Mouse (Mus musculus) limb, embryonic 11.5 days (tissue): ENCODE measurements at regions not wholly inside any gene's neighbourhood (a gene's known extent, or its start where the extent isn't known, plus 50 kb on each side); places are given as distances from the start of the nearest gene placed in this dataset.

Experiments used
- ATAC-seq: fragments of 200-750 bp; cut with Nextera tagmentation; 2 replicates; pipeline ENCODE4 v1.8.0; 2017; ENCODE audit warnings: low read depth; ENCODE audit not compliant: insufficient number of reproducible peaks, low FRiP score, low TSS enrichment
- DNase-seq: peaks from one replicate; pipeline ENCODE4 v3.0.0-alpha.2; 2015; ENCODE audit warnings: low spot score
- H3K27ac ChIP-seq: fragments of 300-500 bp; sonication (generic); replicated peaks from 2 replicates; pipeline ENCODE4 v1.5.1; 2014; ENCODE audit warnings: low read depth, mild to moderate bottlenecking, low read length
- H3K27me3 ChIP-seq: fragments of 300-500 bp; sonication (generic); 2 replicates; pipeline ENCODE4 v1.6.1; 2014; ENCODE audit warnings: mild to moderate bottlenecking, low read length, mixed read lengths; ENCODE audit not compliant: control insufficient read depth, insufficient read depth
- H3K36me3 ChIP-seq: fragments of 300-500 bp; sonication (generic); 2 replicates; pipeline ENCODE4 v1.6.1; 2014; ENCODE audit warnings: mild to moderate bottlenecking, low read length, moderate library complexity, mixed read lengths; ENCODE audit not compliant: control insufficient read depth, insufficient read depth
- H3K4me1 ChIP-seq: fragments of 300-500 bp; sonication (generic); 2 replicates; pipeline ENCODE4 v1.6.1; 2014; ENCODE audit warnings: low read length, mixed read lengths; ENCODE audit not compliant: control insufficient read depth, insufficient read depth
- H3K4me2 ChIP-seq: fragments of 300-500 bp; sonication (generic); 2 replicates; pipeline ENCODE4 v1.6.1; 2014; ENCODE audit warnings: low read depth, mild to moderate bottlenecking, moderate library complexity; ENCODE audit not compliant: severe bottlenecking
- H3K4me3 ChIP-seq: fragments of 300-500 bp; sonication (generic); 2 replicates; pipeline ENCODE4 v1.5.1; 2014; ENCODE audit warnings: low read depth, low read length
- H3K9ac ChIP-seq: fragments of 300-500 bp; sonication (generic); 2 replicates; pipeline ENCODE4 v1.6.1; 2014; ENCODE audit warnings: mild to moderate bottlenecking, low read length
- H3K9me3 ChIP-seq: fragments of 300-500 bp; sonication (generic); 2 replicates; pipeline ENCODE4 v1.6.1; 2016; ENCODE audit warnings: low read length; ENCODE audit not compliant: control insufficient read depth
- whole genome bisulfite sequencing: fragments of 180-500 bp; shearing (Covaris S2); extraction: QIAGEN DNeasy Blood & Tissue Kit; methylation state at CpG from one replicate; pipeline ENCODE4 v1.1.7; 2014; 5-methylcytosine and 5-hydroxymethylcytosine counted together

- DNase-seq = no peak
- Histone ChIP-seq H3K36me3 (no peaks in the 10 kb centered on the region), H3K27ac (no peak overlapping the region), H3K4me3 (no peak overlapping the region), H3K4me2 (no peak overlapping the region), H3K9ac (no peak overlapping the region), H3K27me3 (no peaks in the 10 kb centered on the region), H3K4me1 (no peaks in the 10 kb centered on the region), H3K9me3 (no peaks in the 10 kb centered on the region)
- ATAC-seq = no peak
- 86% methylated on average over 1 of the region's 1 CpGs for WGBS
These were observed 899.4 kb downstream of the Trhde start for GRCm38 (mm10) chr10:113902744-113903143.

GRCm38 (mm10) chr10:113874419-113875161 is 927.5 kb downstream of the Trhde start:
- Histone ChIP-seq H3K9me3 (no peaks in the 10 kb centered on the region), H3K4me2 (no peak overlapping the region), H3K4me1 (no peaks in the 10 kb centered on the region), H3K27me3 (no peaks in the 10 kb centered on the region), H3K27ac (no peak overlapping the region), H3K4me3 (no peak overlapping the region), H3K9ac (no peak overlapping the region), H3K36me3 (no peaks in the 10 kb centered on the region)
- ATAC-seq (no peak), DNase-seq (no peak)
- 74% methylated on average over 4 of the region's 4 CpGs for WGBS

GRCm38 (mm10) chr10:113824596-113824995 is 895.8 kb upstream of the Atxn7l3b start:
- Histone ChIP-seq H3K4me1 (no peaks in the 10 kb centered on the region), H3K27ac (no peak overlapping the region), H3K4me2 (no peak overlapping the region), H3K9ac (no peak overlapping the region), H3K9me3 (no peaks in the 10 kb centered on the region), H3K27me3 (no peaks in the 10 kb centered on the region), H3K36me3 (no peaks in the 10 kb centered on the region), H3K4me3 (no peak overlapping the region)
- ATAC-seq = no peak
- WGBS = 96% methylated on average over 1 of the region's 1 CpGs
- no peak for DNase-seq
